18 mouse cellular contexts compared by ENCODE assay signal in genomic region chr13:43517371-43517770, GRCm38 (mm10). TPM values are rescaled to one million over a fixed set of nuclear protein-coding genes. Genes with fewer than 3 reads are reported as not detected.
DNase-seq lines count a peak whose midpoint lies in the region; ATAC-seq and TF ChIP-seq lines count a peak whose summit lies in the region.
"Had no signal": no experiment of that assay in that cellular context is flagged by ENCODE, and none has a peak within 500 bp of the region (broad histone marks: within the 10 kb centered on the region; RNA-seq: fewer than 3 reads in every experiment).

No protein-coding gene starts in this region.

- no peaks in the 10 kb centered on the region for H3K36me3 ChIP-seq in forebrain, postnatal 0 days (ENCODE audit: insufficient read depth)
- H3K36me3 ChIP-seq in forebrain, embryonic 16.5 days (ENCODE audit: control insufficient read depth, insufficient read depth): no peaks in the 10 kb centered on the region
- H3K36me3 ChIP-seq: embryonic facial prominence, embryonic 13.5 days; hindbrain, embryonic 10.5 days; intestine, embryonic 15.5 days had no signal

- H3K4me2 ChIP-seq in forebrain, postnatal 0 days (ENCODE audit: low read depth): no peak overlapping the region
- H3K4me2 ChIP-seq in forebrain, embryonic 16.5 days (ENCODE audit: low read length): no peak overlapping the region
- H3K4me2 ChIP-seq: embryonic facial prominence, embryonic 13.5 days; forebrain, embryonic 13.5 days; heart, embryonic 11.5 days; hindbrain, embryonic 14.5 days; intestine, embryonic 15.5 days had no signal

- H3K9ac ChIP-seq in forebrain, postnatal 0 days: no peak overlapping the region
- no peak overlapping the region for H3K9ac ChIP-seq in forebrain, embryonic 16.5 days (replicated peaks; ENCODE audit: low read depth, low read length)
- H3K9ac ChIP-seq: embryonic facial prominence, embryonic 13.5 days; forebrain, embryonic 13.5 days; hindbrain, embryonic 14.5 days; intestine, embryonic 15.5 days had no signal

- WGBS in forebrain, postnatal 0 days: 54% methylated on average over 8 of the region's 8 CpGs
- 54% methylated on average over 8 of the region's 8 CpGs for WGBS in forebrain, embryonic 16.5 days

- no peak for TF ChIP-seq POLR2A in brain, embryonic 14.5 days (IDR thresholded peaks at IDR 0.05; ENCODE audit: borderline replicate concordance, extremely low read depth, insufficient read depth, insufficient read length, poor library complexity, severe bottlenecking)

- no peak for TF ChIP-seq CTCF in forebrain, postnatal 0 days (IDR thresholded peaks at IDR 0.05; ENCODE audit: low read depth)
- TF ChIP-seq CTCF in layer of hippocampus, adult 2 months (conservative IDR thresholded peaks at IDR 0.05): no peak
- TF ChIP-seq CTCF in brain, embryonic 14.5 days (IDR thresholded peaks at IDR 0.05; ENCODE audit: borderline replicate concordance, extremely low read depth, insufficient read depth, insufficient read length): no peak

- peak; percentile 25; the same call in 1 of the 2 replicates for ATAC-seq in forebrain, postnatal 0 days
- no peak for ATAC-seq in forebrain, embryonic 16.5 days
- ATAC-seq: forebrain, embryonic 13.5 days; intestine, embryonic 15.5 days had no signal

- H3K4me1 ChIP-seq in forebrain, postnatal 0 days (ENCODE audit: insufficient read depth): no peaks in the 10 kb centered on the region
- no peaks in the 10 kb centered on the region for H3K4me1 ChIP-seq in forebrain, embryonic 16.5 days (replicated peaks; ENCODE audit: control insufficient read depth, insufficient read depth, low read length)
- H3K4me1 ChIP-seq: forebrain, embryonic 13.5 days; intestine, embryonic 15.5 days had no signal

- no peak overlapping the region for H3K27ac ChIP-seq in forebrain, postnatal 0 days (ENCODE audit: low read depth, low read length)
- no peak overlapping the region for H3K27ac ChIP-seq in forebrain, embryonic 16.5 days (ENCODE audit: low read length)
- peak overlapping the region; percentile 80 for H3K27ac ChIP-seq in layer of hippocampus, adult 2 months
- H3K27ac ChIP-seq: embryonic facial prominence, embryonic 13.5 days; forebrain, embryonic 13.5 days; hindbrain, embryonic 10.5 days; hindbrain, embryonic 14.5 days; intestine, embryonic 15.5 days had no signal

- DNase-seq in forebrain, postnatal 0 days: no peak
- peak in 1 of 2 experiments; percentile 47 for DNase-seq in layer of hippocampus, adult 2 months (ENCODE audit: low spot score in 2 of 2)
- no peak for DNase-seq in layer of hippocampus, postnatal 10 days (ENCODE audit: low spot score in 2 of 2)
- DNase-seq in brain, embryonic 14.5 days (ENCODE audit: low read depth): peak; percentile 40
- DNase-seq in cerebellum, postnatal 4 days (ENCODE audit: low spot score in 2 of 2): no peak
- DNase-seq: adrenal gland, adult 2 months; adrenal gland, postnatal 25 days; cerebellum, adult 11 months; cerebellum, adult 8-10 months; cerebellum, postnatal 14 days; kidney, adult 18-20 months had no signal

- H3K4me3 ChIP-seq in forebrain, postnatal 0 days (ENCODE audit: low read depth, low read length): no peak overlapping the region
- no peak overlapping the region for H3K4me3 ChIP-seq in forebrain, embryonic 16.5 days (replicated peaks; ENCODE audit: low read length)
- no peak overlapping the region for H3K4me3 ChIP-seq in layer of hippocampus, adult 2 months
- H3K4me3 ChIP-seq: embryonic facial prominence, embryonic 13.5 days; forebrain, embryonic 13.5 days; hindbrain, embryonic 10.5 days; intestine, embryonic 15.5 days had no signal

- no peaks in the 10 kb centered on the region for H3K27me3 ChIP-seq in forebrain, postnatal 0 days (ENCODE audit: insufficient read depth, low read length)
- H3K27me3 ChIP-seq in forebrain, embryonic 16.5 days (replicated peaks; ENCODE audit: control insufficient read depth, insufficient read depth, low read length): no peaks in the 10 kb centered on the region
- H3K27me3 ChIP-seq: embryonic facial prominence, embryonic 13.5 days; intestine, embryonic 15.5 days had no signal

- no peaks in the 10 kb centered on the region for H3K9me3 ChIP-seq in forebrain, postnatal 0 days (ENCODE audit: low read length)
- peaks cover 2% of the 10 kb centered on the region; the same call in 1 of the 2 replicates for H3K9me3 ChIP-seq in forebrain, embryonic 16.5 days (ENCODE audit: control insufficient read depth, low read length)
- H3K9me3 ChIP-seq: hindbrain, embryonic 10.5 days; intestine, embryonic 15.5 days had no signal

RNA-seq across cellular contexts. Expression of gene Ranbp9, which starts 36.3 kb away (rescaled TPM):
- total RNA-seq in forebrain, postnatal 0 days (2014; rRNA removed): 44.8 and 44.9 TPM in 2 replicates
- 8.1 and 9.3 TPM in 2 replicates for polyA plus RNA-seq in forebrain, postnatal 0 days (2015; fragmentation: Nextera tagmentation; extraction: Ambion mirVana)
- polyA plus RNA-seq in forebrain, embryonic 16.5 days (2015; fragmentation: Nextera tagmentation; extraction: Ambion mirVana): 11.9 and 12.1 TPM in 2 replicates
- 10 to 100 TPM; 82.5 to 85.2 TPM for total RNA-seq in layer of hippocampus, adult 2 months (2021)
- total RNA-seq in layer of hippocampus, postnatal 10 days (2021): 10 to 100 TPM; 67.8 to 77.0 TPM
- 42.6 and 49.5 TPM in 2 replicates for polyA plus RNA-seq in brain, embryonic 14.5 days (2012; rRNA removed)

RNA-seq across cellular contexts. Expression of gene Mcur1, which starts 42.6 kb away (rescaled TPM):
- total RNA-seq in forebrain, postnatal 0 days (2014; rRNA removed): 7.2 and 9.8 TPM in 2 replicates
- polyA plus RNA-seq in forebrain, postnatal 0 days (2015; fragmentation: Nextera tagmentation; extraction: Ambion mirVana): 6.5 and 8.6 TPM in 2 replicates
- 6.9 TPM in 2 replicates for polyA plus RNA-seq in forebrain, embryonic 16.5 days (2015; fragmentation: Nextera tagmentation; extraction: Ambion mirVana)
- 10 to 100 TPM; 20.6 to 25.6 TPM for total RNA-seq in layer of hippocampus, adult 2 months (2021)
- 10 to 100 TPM; 19.8 TPM for total RNA-seq in layer of hippocampus, postnatal 10 days (2021)
- polyA plus RNA-seq in brain, embryonic 14.5 days (2012; rRNA removed): 9.2 and 10.0 TPM in 2 replicates
